Mouse (Mus musculus): ENCODE results near the gene Trak1. TPM values are rescaled to one million over a fixed set of nuclear protein-coding genes. Genes with fewer than 3 reads are reported as not detected.
A peak's percentile ranks its signal among the peaks of the same experiment; 100 is the strongest.

The Trak1 gene
- polyA plus RNA-seq, 1 experiment, result 9.7 TPM

GRCm38 (mm10) chr9:121291275-121291674, 6.0 kb upstream of the Trak1 start:
- Histone ChIP-seq H3K4me1 (peaks cover 13% of the 10 kb centered on the region), H3K36me3 (replicated peaks; ENCODE audit: low read length) (no peaks in the 10 kb centered on the region), H3K9me3 (peaks cover 33% of the 10 kb centered on the region), H3K27me3 (replicated peaks) (peaks cover 43% of the 10 kb centered on the region), H3K4me3 (replicated peaks) (no peak overlapping the region)
- TF ChIP-seq GATA1 (IDR thresholded peaks at IDR 0.05; ENCODE audit: borderline replicate concordance, low read length), result no peak
- TF ChIP-seq FLI1 (IDR thresholded peaks at IDR 0.05; ENCODE audit: low read length), result no peak

GRCm38 (mm10) chr9:121293187-121293586, 4.1 kb upstream of the Trak1 start:
- TF ChIP-seq FLI1 (IDR thresholded peaks at IDR 0.05; ENCODE audit: low read length) (no peak), GATA1 (IDR thresholded peaks at IDR 0.05; ENCODE audit: borderline replicate concordance, low read length) (no peak)
- H3K9me3 ChIP-seq, result peaks cover 33% of the 10 kb centered on the region
- H3K36me3 ChIP-seq (replicated peaks; ENCODE audit: low read length), result no peaks in the 10 kb centered on the region
- H3K4me1 ChIP-seq, result peaks cover 17% of the 10 kb centered on the region
- H3K27me3 ChIP-seq (replicated peaks), result peaks cover 53% of the 10 kb centered on the region
- H3K4me3 ChIP-seq (replicated peaks), result no peak overlapping the region

- H3K4me1 ChIP-seq, result peaks cover 30% of the 10 kb centered on the region
- no peak for TF ChIP-seq GATA1 (IDR thresholded peaks at IDR 0.05; ENCODE audit: borderline replicate concordance, low read length)
- TF ChIP-seq FLI1 (IDR thresholded peaks at IDR 0.05; ENCODE audit: low read length), result no peak
- peaks cover 59% of the 10 kb centered on the region for H3K27me3 ChIP-seq (replicated peaks)
Measured at GRCm38 (mm10) chr9:121295221-121295620, 2.1 kb upstream of the Trak1 start.

GRCm38 (mm10) chr9:121298065-121298398, 730 bp downstream of the Trak1 start:
- Histone ChIP-seq H3K4me3 (replicated peaks) (peak overlapping the region; percentile 92), H3K9me3 (peaks cover 2% of the 10 kb centered on the region; the same call in 1 of the 2 replicates), H3K27me3 (replicated peaks) (peaks cover 51% of the 10 kb centered on the region), H3K4me1 (peaks cover 39% of the 10 kb centered on the region), H3K36me3 (replicated peaks; ENCODE audit: low read length) (no peaks in the 10 kb centered on the region)
- no peak for TF ChIP-seq FLI1 (IDR thresholded peaks at IDR 0.05; ENCODE audit: low read length)
- TF ChIP-seq GATA1 (IDR thresholded peaks at IDR 0.05; ENCODE audit: borderline replicate concordance, low read length), result no peak

More at GRCm38 (mm10) chr9:121295221-121295620, 2.1 kb upstream of the Trak1 start:
- Histone ChIP-seq H3K4me3 (replicated peaks) (no peak overlapping the region), H3K36me3 (replicated peaks; ENCODE audit: low read length) (no peaks in the 10 kb centered on the region), H3K9me3 (peaks cover 18% of the 10 kb centered on the region)

- TF ChIP-seq FLI1 (IDR thresholded peaks at IDR 0.05; ENCODE audit: low read length) (no peak), GATA1 (IDR thresholded peaks at IDR 0.05; ENCODE audit: borderline replicate concordance, low read length) (no peak)
- Histone ChIP-seq H3K9me3 (no peaks in the 10 kb centered on the region), H3K27me3 (replicated peaks) (peaks cover 48% of the 10 kb centered on the region), H3K4me1 (peaks cover 41% of the 10 kb centered on the region), H3K4me3 (replicated peaks) (peak overlapping the region; percentile 92), H3K36me3 (replicated peaks; ENCODE audit: low read length) (no peaks in the 10 kb centered on the region)
Measured at GRCm38 (mm10) chr9:121298411-121299091, 1.2 kb downstream of the Trak1 start.

GRCm38 (mm10) chr9:121299223-121299755, 2.0 kb downstream of the Trak1 start:
- no peaks in the 10 kb centered on the region for H3K36me3 ChIP-seq (replicated peaks; ENCODE audit: low read length)
- peaks cover 48% of the 10 kb centered on the region for H3K4me1 ChIP-seq
- H3K9me3 ChIP-seq, result no peaks in the 10 kb centered on the region
- H3K27me3 ChIP-seq (replicated peaks), result peaks cover 42% of the 10 kb centered on the region
- TF ChIP-seq GATA1 (IDR thresholded peaks at IDR 0.05; ENCODE audit: borderline replicate concordance, low read length) (no peak), FLI1 (IDR thresholded peaks at IDR 0.05; ENCODE audit: low read length) (no peak)
- no peak overlapping the region for H3K4me3 ChIP-seq (replicated peaks)

- no peak for TF ChIP-seq FLI1 (IDR thresholded peaks at IDR 0.05; ENCODE audit: low read length)
- TF ChIP-seq GATA1 (IDR thresholded peaks at IDR 0.05; ENCODE audit: borderline replicate concordance, low read length), result no peak
- Histone ChIP-seq H3K4me3 (replicated peaks) (no peak overlapping the region), H3K4me1 (peaks cover 48% of the 10 kb centered on the region), H3K27me3 (replicated peaks) (peaks cover 34% of the 10 kb centered on the region), H3K36me3 (replicated peaks; ENCODE audit: low read length) (no peaks in the 10 kb centered on the region), H3K9me3 (no peaks in the 10 kb centered on the region)
Measured at GRCm38 (mm10) chr9:121299976-121300570, 2.8 kb downstream of the Trak1 start.

- Histone ChIP-seq H3K4me1 (peaks cover 51% of the 10 kb centered on the region), H3K36me3 (replicated peaks; ENCODE audit: low read length) (no peaks in the 10 kb centered on the region), H3K27me3 (replicated peaks) (peaks cover 27% of the 10 kb centered on the region), H3K9me3 (no peaks in the 10 kb centered on the region), H3K4me3 (replicated peaks) (peak overlapping the region; percentile 65)
- TF ChIP-seq FLI1 (IDR thresholded peaks at IDR 0.05; ENCODE audit: low read length) (no peak), GATA1 (IDR thresholded peaks at IDR 0.05; ENCODE audit: borderline replicate concordance, low read length) (no peak)
Measured at GRCm38 (mm10) chr9:121301041-121301920, 4.0 kb downstream of the Trak1 start.

- Histone ChIP-seq H3K4me3 (replicated peaks) (no peak overlapping the region), H3K27me3 (replicated peaks) (peaks cover 17% of the 10 kb centered on the region), H3K36me3 (replicated peaks; ENCODE audit: low read length) (peaks cover 5% of the 10 kb centered on the region), H3K9me3 (no peaks in the 10 kb centered on the region), H3K4me1 (peaks cover 47% of the 10 kb centered on the region)
- TF ChIP-seq GATA1 (IDR thresholded peaks at IDR 0.05; ENCODE audit: borderline replicate concordance, low read length), result no peak
- no peak for TF ChIP-seq FLI1 (IDR thresholded peaks at IDR 0.05; ENCODE audit: low read length)
Measured at GRCm38 (mm10) chr9:121302543-121302942, 5.2 kb downstream of the Trak1 start.

Data from megakaryocyte, embryonic 14.5 days (primary cell).